Mouse (Mus musculus) kidney, adult 2 months (tissue): ENCODE data around the gene Atrip.

ENCODE experiments used
- CTCF ChIP-seq: fragments of 200-500 bp; conservative IDR thresholded peaks from 2 replicates; pipeline ENCODE4 v1.5.1; 2011; ENCODE audit warnings: low read depth, mild to moderate bottlenecking, control low read depth, low read length, moderate library complexity, mixed read lengths; ENCODE audit not compliant: insufficient read depth, insufficient read length
- POLR2A ChIP-seq: fragments of 200-500 bp; IDR thresholded peaks from one replicate; pipeline ENCODE4 v1.6.1; 2011; ENCODE audit warnings: low read depth, low read length, control low read depth

DNA sequence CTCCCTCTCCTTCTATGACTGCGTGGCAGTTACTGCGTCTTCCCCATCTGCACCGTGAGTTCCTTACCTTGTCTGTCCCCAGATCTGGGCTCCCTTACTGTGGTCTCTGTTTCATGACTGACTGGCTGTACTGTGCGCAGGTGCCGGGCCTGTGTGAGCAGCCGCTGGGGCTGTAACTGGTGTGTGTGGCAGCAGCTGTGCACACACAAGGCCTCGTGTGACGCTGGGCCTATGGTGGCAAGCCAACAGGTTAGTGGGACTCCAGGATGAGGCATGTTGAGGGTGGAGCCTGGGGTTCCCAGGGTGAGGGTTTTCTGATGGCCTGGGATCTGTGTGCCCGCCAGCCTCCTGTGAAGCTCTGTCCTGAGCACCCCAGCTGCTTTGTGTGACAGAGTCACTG is 30.2 kb upstream of the Atrip start:
- TF ChIP-seq CTCF = no peak
- no peak for TF ChIP-seq POLR2A
